Mouse (Mus musculus) gastrocnemius, postnatal 4 days (tissue): ENCODE measurements around the gene Ndel1. TPM values are rescaled to one million over a fixed set of nuclear protein-coding genes. Genes with fewer than 3 reads are reported as not detected.
A peak's percentile ranks its signal among the peaks of the same experiment; 100 is the strongest.

Experiments used
- DNase-seq, 2 experiments: peaks; one replicate each; pipeline ENCODE4 v3.0.0; 2021 to 2022; ENCODE audit warnings: low spot score in 2 of 2, mixed read lengths in 2 of 2
- long read RNA-seq, 2 experiments: library from polyadenylated mRNA; stranded (forward); transcript quantifications; one replicate each; pipeline ENCODE4 v2.0.0; 2021
- total RNA-seq, 2 experiments: library from RNA; stranded (reverse); gene quantifications; 2 replicates each; pipeline ENCODE4 v1.2.3; 2021

Gene Ndel1
- 10 to 100 TPM; 76.4 to 86.4 TPM for total RNA-seq
- long read RNA-seq, experiment 1, transcript Ndel1-201 (9 exons, 2,382 nt), result major isoform, 41 of 74 reads
- long read RNA-seq, experiment 1, partial matches to known transcripts, result 2 of 74 reads
- long read RNA-seq, experiment 1, other reads (novel, unspliced or antisense), result 31 of 74 reads
- long read RNA-seq, experiment 2, transcript Ndel1-201 (9 exons, 2,382 nt), result major isoform, 27 of 75 reads
- long read RNA-seq, experiment 2, partial matches to known transcripts, result 3 of 75 reads
- long read RNA-seq, experiment 2, other reads (novel, unspliced or antisense), result 45 of 75 reads

- peak in 1 of 2 experiments; percentile 22 for DNase-seq
Measured at GRCm38 (mm10) chr11:68871748-68872147, at the start of gene Ndel1. Gene Ndel1 (minus strand): TSS chr11:68871858.

GRCm38 (mm10) chr11:68914566-68914965 is 42.9 kb upstream of the Ndel1 start:
- no peak for DNase-seq

GRCm38 (mm10) chr11:68911531-68912177 is 40.0 kb upstream of the Ndel1 start:
- DNase-seq, result no peak

GRCm38 (mm10) chr11:68908846-68909503 is 37.3 kb upstream of the Ndel1 start:
- no peak for DNase-seq

GRCm38 (mm10) chr11:68907251-68907650 is 35.6 kb upstream of the Ndel1 start:
- DNase-seq, result no peak

GRCm38 (mm10) chr11:68906461-68906790 is 34.8 kb upstream of the Ndel1 start:
- DNase-seq, result no peak

GRCm38 (mm10) chr11:68905665-68906460 is 34.2 kb upstream of the Ndel1 start:
- no peak for DNase-seq

GRCm38 (mm10) chr11:68905138-68905531 is 33.5 kb upstream of the Ndel1 start:
- DNase-seq, result no peak

- DNase-seq, result peak; percentile 45 to 75
Measured at GRCm38 (mm10) chr11:68904375-68905137, 32.9 kb upstream of the Ndel1 start.

- DNase-seq, result no peak
Measured at GRCm38 (mm10) chr11:68903775-68904174, 32.1 kb upstream of the Ndel1 start.

GRCm38 (mm10) chr11:68902823-68903222 is 31.2 kb upstream of the Ndel1 start:
- DNase-seq, result no peak

- no peak for DNase-seq
Measured at GRCm38 (mm10) chr11:68902367-68902766, 30.7 kb upstream of the Ndel1 start.

- no peak for DNase-seq
Measured at GRCm38 (mm10) chr11:68902047-68902364, 30.3 kb upstream of the Ndel1 start.

- peak; percentile 96 to 98 for DNase-seq
Measured at GRCm38 (mm10) chr11:68901351-68902046, 29.8 kb upstream of the Ndel1 start, which contains the start of gene Rpl26. Gene Rpl26 (plus strand): TSS chr11:68901583.

GRCm38 (mm10) chr11:68900519-68901350 is 29.1 kb upstream of the Ndel1 start:
- DNase-seq, result no peak

GRCm38 (mm10) chr11:68899815-68900214 is 28.2 kb upstream of the Ndel1 start:
- DNase-seq, result no peak

GRCm38 (mm10) chr11:68898790-68899189 is 27.1 kb upstream of the Ndel1 start:
- DNase-seq, result no peak

GRCm38 (mm10) chr11:68897838-68898237 is 26.2 kb upstream of the Ndel1 start:
- DNase-seq, result no peak

GRCm38 (mm10) chr11:68897120-68897519 is 25.5 kb upstream of the Ndel1 start:
- no peak for DNase-seq
